Comparison of ENCODE assay signal across 25 mouse cellular contexts in the genomic region with DNA sequence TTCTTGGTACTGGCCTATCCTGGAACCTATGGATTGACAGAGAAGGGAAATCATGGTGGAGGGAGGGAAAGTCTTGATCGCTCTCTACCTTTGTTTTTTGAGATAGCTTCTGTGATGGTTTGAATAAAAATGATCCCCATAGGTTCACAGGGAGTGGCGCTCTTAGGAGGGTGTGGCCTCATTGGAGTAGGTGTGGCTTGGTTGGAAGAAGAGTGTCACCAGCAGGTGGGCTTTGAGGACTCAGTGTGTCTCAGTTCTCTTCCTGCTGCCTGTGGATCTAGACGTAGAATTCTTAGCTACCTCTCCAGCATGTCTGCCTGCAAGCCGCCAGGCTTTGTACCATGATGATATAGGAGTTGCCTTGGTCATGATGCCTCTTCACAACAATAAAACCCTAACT.
"Had no signal": no experiment of that assay in that cellular context is flagged by ENCODE, and none has a peak within 500 bp of the region (broad histone marks: within the 10 kb centered on the region; RNA-seq: fewer than 3 reads in every experiment).

No protein-coding gene starts in this region.

- H3K4me3 ChIP-seq: heart, adult 2 months; heart, embryonic 13.5 days; heart, embryonic 15.5 days; hindbrain, embryonic 13.5 days; hindbrain, embryonic 15.5 days; kidney, embryonic 15.5 days; limb, embryonic 13.5 days; limb, embryonic 15.5 days; liver, embryonic 12.5 days had no signal

- DNase-seq: gastrocnemius, postnatal 14 days; heart, adult 11 months; heart, adult 2 months; heart, postnatal 14 days; heart, postnatal 36 days; kidney, adult 11 months; kidney, adult 2 months; kidney, adult 9 months; kidney, postnatal 14 days; kidney, postnatal 36 days; layer of hippocampus, adult 9-11 months; layer of hippocampus, postnatal 36 days; left cerebral cortex, postnatal 4 days had no signal

- H3K9me3 ChIP-seq: heart, embryonic 15.5 days; hindbrain, embryonic 13.5 days; hindbrain, embryonic 15.5 days; limb, embryonic 15.5 days had no signal

- H3K9ac ChIP-seq: heart, embryonic 13.5 days; heart, embryonic 15.5 days; hindbrain, embryonic 13.5 days; hindbrain, embryonic 15.5 days; kidney, embryonic 15.5 days; limb, embryonic 13.5 days; limb, embryonic 15.5 days; liver, embryonic 12.5 days had no signal

- H3K4me2 ChIP-seq: heart, embryonic 11.5 days; heart, embryonic 13.5 days; heart, embryonic 15.5 days; hindbrain, embryonic 13.5 days; hindbrain, embryonic 15.5 days; kidney, embryonic 15.5 days; limb, embryonic 13.5 days; limb, embryonic 15.5 days; liver, embryonic 12.5 days had no signal

- H3K27ac ChIP-seq: heart, adult 2 months; heart, embryonic 13.5 days; heart, embryonic 15.5 days; hindbrain, embryonic 13.5 days; hindbrain, embryonic 15.5 days; hindbrain, postnatal 0 days; kidney, embryonic 15.5 days; kidney, postnatal 0 days; limb, embryonic 13.5 days; limb, embryonic 15.5 days; liver, embryonic 12.5 days had no signal

- H3K4me1 ChIP-seq: hindbrain, embryonic 13.5 days; hindbrain, embryonic 15.5 days had no signal

- ATAC-seq: hindbrain, postnatal 0 days; intestine, embryonic 16.5 days; liver, embryonic 12.5 days had no signal

- H3K27me3 ChIP-seq: heart, embryonic 13.5 days; heart, embryonic 15.5 days; hindbrain, embryonic 13.5 days; hindbrain, embryonic 15.5 days; kidney, embryonic 15.5 days; limb, embryonic 13.5 days; limb, embryonic 15.5 days; liver, embryonic 12.5 days had no signal

- H3K36me3 ChIP-seq: heart, embryonic 13.5 days; heart, embryonic 15.5 days; hindbrain, embryonic 13.5 days; hindbrain, embryonic 15.5 days; kidney, embryonic 15.5 days; limb, embryonic 13.5 days; limb, embryonic 15.5 days; liver, embryonic 12.5 days had no signal
